Mouse (Mus musculus) testis, adult 2 months (tissue): ENCODE results near the gene Lmo2. TPM values are rescaled to one million over a fixed set of nuclear protein-coding genes. Genes with fewer than 3 reads are reported as not detected.

Source experiments
- H3K27ac ChIP-seq: fragments of 200-500 bp; 2 replicates; pipeline ENCODE4 v1.5.1; 2012; ENCODE audit warnings: low read depth, low read length; ENCODE audit not compliant: control insufficient read depth, insufficient read depth
- H3K27me3 ChIP-seq: fragments of 200-500 bp; 2 replicates; pipeline ENCODE4 v1.6.1; 2012; ENCODE audit warnings: mild to moderate bottlenecking, low read length, moderate library complexity; ENCODE audit not compliant: control insufficient read depth, insufficient read depth
- H3K36me3 ChIP-seq: fragments of 200-500 bp; 2 replicates; pipeline ENCODE4 v1.6.1; 2012; ENCODE audit warnings: mild to moderate bottlenecking, low read length; ENCODE audit not compliant: control insufficient read depth, insufficient read depth
- H3K4me1 ChIP-seq: fragments of 200-500 bp; 2 replicates; pipeline ENCODE4 v1.6.1; 2012; ENCODE audit warnings: low read length; ENCODE audit not compliant: control insufficient read depth, insufficient read depth
- H3K4me3 ChIP-seq: fragments of 200-500 bp; 2 replicates; pipeline ENCODE4 v1.5.1; 2012; ENCODE audit warnings: low read depth, mild to moderate bottlenecking, low read length, moderate library complexity, mixed read lengths; ENCODE audit not compliant: control insufficient read depth
- CTCF ChIP-seq: fragments of 200-500 bp; IDR thresholded peaks from 2 replicates; pipeline ENCODE4 v1.5.1; 2012; ENCODE audit warnings: low read depth, mild to moderate bottlenecking, inconsistent platforms, low read length, moderate library complexity; ENCODE audit not compliant: control insufficient read depth, insufficient read depth, insufficient replicate concordance
- POLR2A ChIP-seq: fragments of 200-500 bp; IDR thresholded peaks from 2 replicates; pipeline ENCODE4 v1.6.1; 2012; ENCODE audit warnings: low read depth, mild to moderate bottlenecking, inconsistent platforms, low read length, moderate library complexity; ENCODE audit not compliant: control insufficient read depth
- polyA plus RNA-seq: library from polyadenylated mRNA; depleted of rRNA; stranded (reverse); fragments of >200 nt; gene quantifications from 2 replicates; pipeline ENCODE4 v1.2.3, GENCODE M21; 2012

Gene Lmo2
- polyA plus RNA-seq, 1 experiment: 4.7 TPM

DNA sequence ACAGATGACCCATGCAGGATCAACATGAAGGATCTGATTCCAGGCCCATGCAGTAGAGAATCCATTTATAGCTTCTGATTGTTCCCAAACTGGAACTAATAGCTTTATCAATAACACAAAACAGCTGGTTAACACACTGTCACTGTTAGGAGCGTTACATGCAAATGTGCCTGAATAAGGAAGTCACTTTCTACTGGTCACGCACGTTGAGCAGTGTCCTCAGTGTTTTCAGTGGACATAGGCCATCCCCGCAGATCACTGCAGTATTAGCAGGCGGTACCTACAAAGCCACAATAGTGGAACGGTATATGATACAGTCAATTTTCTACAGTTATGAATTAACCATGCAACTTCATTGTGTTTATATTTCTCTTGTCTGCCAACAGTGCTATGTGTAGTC lies 38.3 kb upstream of the Lmo2 start:
- no peak for TF ChIP-seq CTCF
- TF ChIP-seq POLR2A: no peak

DNA sequence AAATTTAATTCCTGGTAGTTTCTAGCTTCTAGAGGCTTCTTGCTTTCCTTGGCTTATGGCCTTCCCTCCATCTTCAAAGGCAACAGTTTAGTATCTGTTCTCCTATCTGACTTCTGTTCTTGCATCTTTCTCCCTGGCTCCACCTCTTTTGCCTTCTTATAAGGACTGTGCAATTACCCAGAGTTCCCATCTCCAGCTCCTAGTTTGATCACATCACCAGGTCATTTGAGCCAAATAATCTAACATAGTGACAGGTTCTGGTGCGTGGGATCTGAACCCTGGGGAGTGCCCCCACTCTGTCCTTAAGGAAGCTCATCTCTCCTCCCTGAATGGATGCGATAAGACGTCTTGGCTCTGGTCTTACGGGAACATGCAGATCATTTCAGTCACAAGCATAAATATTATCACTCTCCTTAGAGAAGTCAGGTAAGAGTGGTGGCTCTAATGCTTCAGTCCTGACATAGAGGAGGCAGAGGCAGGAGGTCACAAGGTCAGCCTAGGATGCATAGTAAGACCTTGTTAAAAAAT lies 31.1 kb upstream of the Lmo2 start:
- no peaks in the 10 kb centered on the region for H3K4me1 ChIP-seq
- H3K36me3 ChIP-seq: no peaks in the 10 kb centered on the region
- no peak for TF ChIP-seq CTCF
- TF ChIP-seq POLR2A: no peak
- H3K27ac ChIP-seq: no peak overlapping the region
- no peaks in the 10 kb centered on the region for H3K27me3 ChIP-seq
- H3K4me3 ChIP-seq: no peak overlapping the region

More for the DNA sequence above, 38.3 kb upstream of the Lmo2 start:
- Histone ChIP-seq H3K27me3 (no peaks in the 10 kb centered on the region), H3K4me1 (no peaks in the 10 kb centered on the region), H3K36me3 (no peaks in the 10 kb centered on the region), H3K27ac (no peak overlapping the region), H3K4me3 (no peak overlapping the region)

DNA sequence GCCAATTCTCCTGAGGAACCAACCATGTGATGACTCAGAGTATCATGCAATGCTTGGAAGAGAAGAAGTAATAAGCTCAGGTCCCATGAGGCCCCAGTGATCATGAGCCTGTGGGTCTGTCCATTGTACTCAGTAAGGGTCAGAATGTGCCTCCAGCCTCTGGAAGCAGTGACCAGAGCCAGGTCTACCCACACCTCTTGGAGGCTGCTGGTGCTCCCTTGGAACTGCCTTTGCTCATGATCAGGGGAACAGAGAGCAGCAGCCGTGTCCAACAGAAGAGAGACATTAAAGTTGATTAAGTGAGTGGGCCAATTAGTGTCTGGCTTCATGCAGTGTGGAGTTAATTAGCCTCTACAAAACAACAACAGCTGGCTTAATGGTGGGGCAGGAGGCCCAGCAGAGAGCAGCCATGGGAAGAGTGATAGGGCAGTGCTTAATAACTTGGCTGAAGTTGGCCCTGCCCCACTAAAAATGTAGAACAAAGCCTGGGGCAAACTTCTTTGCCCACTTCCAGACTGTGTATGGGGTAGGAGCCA lies 30.1 kb upstream of the Lmo2 start:
- no peaks in the 10 kb centered on the region for H3K36me3 ChIP-seq
- TF ChIP-seq CTCF: no peak
- TF ChIP-seq POLR2A: no peak
- H3K4me3 ChIP-seq: no peak overlapping the region
- no peak overlapping the region for H3K27ac ChIP-seq
- no peaks in the 10 kb centered on the region for H3K4me1 ChIP-seq
- H3K27me3 ChIP-seq: no peaks in the 10 kb centered on the region

DNA sequence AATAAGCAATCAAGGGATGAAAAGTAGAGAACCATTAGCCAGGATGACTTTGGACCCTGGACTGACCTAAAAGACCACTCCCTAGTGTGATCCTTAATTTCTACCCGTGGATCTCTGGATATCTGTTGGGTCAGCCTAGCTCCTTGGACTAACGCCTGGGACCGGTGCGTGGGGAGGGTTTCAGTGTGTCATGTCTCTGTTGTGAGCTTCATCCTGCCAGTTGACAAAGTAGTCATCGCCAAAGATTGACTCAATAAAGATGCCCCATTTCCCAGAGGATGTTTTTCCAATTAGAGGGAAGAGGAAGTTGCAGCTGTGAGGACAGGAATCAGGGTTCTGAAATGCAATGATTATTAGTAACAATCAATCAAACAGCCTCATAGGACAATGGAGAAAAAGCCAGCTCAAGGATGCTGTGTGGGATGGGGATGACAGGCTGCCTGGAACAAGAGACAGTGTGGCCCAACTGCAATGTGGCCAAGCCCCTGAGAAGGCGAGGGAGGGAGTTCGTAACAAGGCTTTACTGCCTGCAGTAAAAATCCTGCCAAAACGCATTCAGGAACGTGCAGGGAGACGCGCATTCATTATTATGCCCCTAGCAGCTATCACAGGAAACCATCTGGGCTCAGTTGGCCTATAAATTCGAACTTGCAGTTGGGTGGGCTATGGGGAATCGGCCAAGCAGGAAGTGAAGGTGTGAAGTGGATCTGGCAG lies 27.3 kb upstream of the Lmo2 start:
- H3K4me1 ChIP-seq: no peaks in the 10 kb centered on the region

DNA sequence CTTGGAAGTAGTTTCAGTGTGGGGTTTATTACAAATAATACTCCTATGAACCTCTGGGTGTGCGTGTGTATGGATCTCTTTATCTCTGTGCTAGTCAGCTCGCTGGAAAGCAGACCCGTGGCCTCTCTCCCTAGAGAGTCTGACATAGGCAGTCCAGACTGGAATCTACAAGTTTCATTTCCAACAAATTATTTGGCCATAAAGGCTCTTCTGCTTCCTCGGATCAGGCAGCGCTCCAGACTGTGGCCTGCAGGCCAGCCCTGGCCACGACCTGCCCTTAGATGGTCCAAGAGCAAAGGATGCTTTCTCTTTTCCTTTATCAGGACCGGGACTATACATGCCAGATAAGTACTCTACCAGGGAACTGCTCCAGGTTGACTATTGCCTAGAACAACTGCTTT lies 26.3 kb upstream of the Lmo2 start:
- no peaks in the 10 kb centered on the region for H3K27me3 ChIP-seq
- no peak overlapping the region for H3K27ac ChIP-seq
- H3K4me1 ChIP-seq: no peaks in the 10 kb centered on the region
- no peak overlapping the region for H3K4me3 ChIP-seq
- TF ChIP-seq CTCF (no peak), POLR2A (no peak)
- no peaks in the 10 kb centered on the region for H3K36me3 ChIP-seq

More for the DNA sequence above, 27.3 kb upstream of the Lmo2 start:
- Histone ChIP-seq H3K27me3 (no peaks in the 10 kb centered on the region), H3K36me3 (no peaks in the 10 kb centered on the region), H3K27ac (no peak overlapping the region; the same call in 1 of the 2 replicates), H3K4me3 (no peak overlapping the region)
- TF ChIP-seq POLR2A (no peak), CTCF (no peak)

DNA sequence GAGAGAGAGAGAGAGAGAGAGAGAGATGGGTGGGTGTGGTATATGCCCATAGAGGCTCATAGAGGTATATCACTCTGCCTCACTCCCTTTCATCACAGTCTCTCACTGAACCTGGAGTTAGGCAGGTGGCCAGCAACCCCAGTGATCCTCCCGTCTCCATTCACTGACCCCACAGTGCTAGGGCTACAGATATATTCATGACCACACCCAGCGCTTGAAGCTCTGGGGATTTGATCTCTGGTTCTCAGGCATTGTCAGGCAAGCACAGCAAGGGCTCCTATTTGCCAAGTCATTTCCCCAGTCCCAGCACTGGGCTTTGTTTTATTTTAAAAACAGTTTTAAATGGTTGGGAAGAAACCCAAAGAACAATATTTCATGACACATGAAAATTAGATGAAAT lies 25.8 kb upstream of the Lmo2 start:
- Histone ChIP-seq H3K27me3 (no peaks in the 10 kb centered on the region), H3K36me3 (no peaks in the 10 kb centered on the region), H3K4me3 (no peak overlapping the region), H3K27ac (no peak overlapping the region), H3K4me1 (no peaks in the 10 kb centered on the region)
- no peak for TF ChIP-seq CTCF
- TF ChIP-seq POLR2A: no peak

DNA sequence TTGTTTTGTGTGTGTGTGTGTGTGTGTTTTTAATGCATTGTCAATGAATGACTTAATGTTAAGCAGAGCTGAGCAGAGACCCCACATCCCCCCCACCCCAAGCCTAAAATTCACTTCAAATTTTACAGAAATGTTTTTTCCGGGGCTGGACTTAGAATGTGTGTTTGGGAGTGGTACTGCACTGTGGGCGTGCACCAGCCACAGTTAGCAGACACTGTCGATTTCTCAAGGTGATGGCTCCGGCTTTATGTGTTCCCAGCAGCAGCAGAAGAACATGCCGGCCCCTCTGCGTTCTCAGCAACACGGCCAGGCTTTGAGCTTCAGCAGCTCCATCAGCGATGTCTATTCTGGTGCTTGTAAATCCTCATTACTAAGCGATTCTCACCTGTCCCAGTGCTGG lies 25.3 kb upstream of the Lmo2 start:
- TF ChIP-seq CTCF: no peak
- TF ChIP-seq POLR2A: no peak
- Histone ChIP-seq H3K4me3 (peak overlapping the region; percentile 35; the same call in 1 of the 2 replicates), H3K27ac (no peak overlapping the region), H3K27me3 (no peaks in the 10 kb centered on the region), H3K4me1 (no peaks in the 10 kb centered on the region), H3K36me3 (no peaks in the 10 kb centered on the region)

DNA sequence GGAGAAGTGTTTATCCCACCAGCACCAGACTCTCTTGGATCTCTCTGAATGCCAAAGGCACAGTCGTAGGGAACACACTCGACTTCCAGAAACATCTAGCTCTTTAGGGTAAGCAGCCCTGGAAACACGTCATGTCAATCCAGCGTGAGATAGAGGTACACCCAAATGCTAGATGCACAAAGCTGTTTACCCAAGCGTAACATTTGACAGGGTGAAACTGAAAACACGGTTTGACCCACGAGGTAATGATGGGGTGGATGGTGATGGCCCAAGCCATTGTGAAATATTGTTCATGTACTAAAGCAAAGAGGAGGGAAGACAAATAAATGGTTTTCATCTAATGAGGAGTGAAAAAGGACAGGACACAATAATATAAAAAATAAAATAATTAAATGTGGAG lies 23.5 kb upstream of the Lmo2 start:
- Histone ChIP-seq H3K4me1 (no peaks in the 10 kb centered on the region), H3K27ac (no peak overlapping the region), H3K4me3 (no peak overlapping the region), H3K27me3 (no peaks in the 10 kb centered on the region), H3K36me3 (no peaks in the 10 kb centered on the region)
- TF ChIP-seq POLR2A (no peak), CTCF (no peak)
